Mouse (Mus musculus) cerebellum, adult 18-20 months (tissue): Measurements from ENCODE around the gene Kndc1.
A peak's percentile ranks its signal among the peaks of the same experiment; 100 is the strongest.

Experiments used
- DNase-seq, 2 experiments: peaks; one replicate each; pipeline ENCODE4 v3.0.0; 2021

Kndc1 gene

DNA sequence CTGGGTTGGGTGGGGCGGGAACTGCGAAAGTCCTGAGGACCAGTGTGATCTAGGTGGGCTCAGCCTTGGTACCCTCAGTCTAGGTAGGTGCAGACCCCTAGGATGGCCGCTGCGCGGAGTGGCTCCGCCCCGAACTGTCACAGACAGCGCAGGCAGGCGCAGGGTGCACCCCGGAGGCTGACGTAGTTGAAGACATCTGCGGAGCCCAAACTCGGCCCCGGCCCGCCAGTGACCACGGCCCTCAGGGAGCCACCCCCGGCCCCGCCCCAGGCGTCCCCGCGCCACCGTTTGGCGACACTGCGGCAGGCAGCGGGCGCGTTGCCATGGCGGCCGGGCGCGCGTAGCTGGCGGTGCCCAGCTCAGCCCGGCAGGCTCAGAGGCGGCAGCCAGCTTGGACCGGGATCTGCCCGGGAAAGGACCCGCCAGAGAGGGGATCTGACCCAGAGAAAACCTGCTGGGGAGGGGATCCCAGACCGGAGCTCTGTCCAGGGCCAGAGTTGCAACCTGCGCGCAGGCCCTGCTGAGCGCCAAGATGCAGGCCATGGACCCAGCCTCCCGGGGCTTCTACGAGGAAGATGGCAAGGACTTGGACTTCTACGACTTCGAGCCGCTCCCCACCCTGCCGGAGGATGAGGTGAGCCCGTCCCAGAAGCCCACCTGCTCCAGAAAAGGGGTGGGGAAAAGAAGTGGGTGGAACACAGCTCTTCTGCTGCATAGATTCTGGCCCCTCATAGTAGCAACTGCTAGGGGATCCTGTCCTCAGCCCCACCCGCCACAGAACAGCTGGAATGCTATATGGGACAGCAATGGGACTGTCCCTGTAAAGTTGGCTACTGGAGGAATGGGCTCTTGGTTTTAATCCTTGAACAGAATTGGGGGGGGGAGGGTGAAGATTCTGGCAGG is at the start of gene Kndc1:
TSS of gene Kndc1 (plus strand) at position 42 of the 903 bp plus-strand sequence.
- DNase-seq, result peak; percentile 81 to 92

- no peak for DNase-seq
These were observed 49.4 kb upstream of the Kndc1 start for GRCm38 (mm10) chr7:139845101-139845500.

DNA sequence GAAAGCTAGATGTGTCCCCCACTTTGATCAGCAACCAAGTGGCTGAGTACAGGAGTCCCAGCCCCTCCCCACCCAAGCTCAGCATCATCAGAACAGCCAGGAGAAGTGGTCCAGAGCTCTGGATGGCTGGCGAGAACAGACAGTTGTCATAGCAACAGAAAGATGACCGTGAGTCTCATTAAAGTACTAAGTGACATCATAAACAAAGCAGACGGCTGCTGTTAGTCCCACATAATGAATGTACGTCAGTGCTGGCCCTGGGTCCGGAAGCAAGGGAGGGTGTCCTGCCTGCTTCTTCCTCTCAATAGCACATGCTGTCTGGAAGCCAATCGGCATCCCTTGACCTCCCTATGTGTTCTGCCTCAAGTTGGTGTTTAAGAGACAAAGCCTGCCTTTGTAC is 44.3 kb upstream of the Kndc1 start:
- no peak for DNase-seq

DNA sequence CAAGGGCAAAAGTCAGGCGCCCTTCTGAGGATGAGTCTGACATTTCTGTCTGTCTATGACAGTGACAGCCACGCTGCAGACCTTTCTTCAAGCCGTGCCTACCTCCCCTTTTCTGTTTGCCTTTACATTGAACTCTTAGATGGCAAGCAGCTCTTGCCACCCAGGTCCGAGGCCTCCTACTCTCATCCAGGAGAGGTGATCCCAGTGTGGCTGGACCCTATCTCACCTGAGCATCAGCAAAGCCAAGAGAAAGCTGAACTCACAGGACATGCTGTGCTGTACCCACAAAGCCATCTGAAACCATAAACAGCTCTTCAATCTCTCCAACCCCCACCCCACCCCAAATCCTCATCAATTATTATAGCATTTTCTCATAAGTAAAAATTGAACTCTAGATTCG is 43.8 kb upstream of the Kndc1 start:
- no peak for DNase-seq

DNA sequence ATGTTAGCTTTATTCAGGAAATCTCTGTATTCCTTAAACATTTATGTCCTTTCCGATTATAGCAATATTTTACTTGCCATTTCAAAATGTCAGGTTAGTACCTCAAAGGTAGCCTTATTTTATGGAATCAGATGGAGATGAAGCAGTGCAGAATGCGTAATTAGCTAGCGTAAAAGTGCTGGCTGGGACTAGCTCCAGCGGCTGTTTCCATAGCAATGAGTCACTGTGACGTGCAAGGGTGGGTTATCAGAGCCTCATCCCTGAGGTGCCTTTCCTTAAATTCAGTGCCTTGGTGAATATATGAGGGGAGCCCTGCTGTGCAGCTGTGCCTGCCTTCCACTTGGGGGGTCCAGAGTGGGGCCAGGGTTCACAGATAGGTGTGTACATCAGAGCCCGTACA is 43.4 kb upstream of the Kndc1 start:
- DNase-seq, result no peak

- DNase-seq, result no peak
These were observed 39.2 kb upstream of the Kndc1 start for GRCm38 (mm10) chr7:139855261-139855660.

DNA sequence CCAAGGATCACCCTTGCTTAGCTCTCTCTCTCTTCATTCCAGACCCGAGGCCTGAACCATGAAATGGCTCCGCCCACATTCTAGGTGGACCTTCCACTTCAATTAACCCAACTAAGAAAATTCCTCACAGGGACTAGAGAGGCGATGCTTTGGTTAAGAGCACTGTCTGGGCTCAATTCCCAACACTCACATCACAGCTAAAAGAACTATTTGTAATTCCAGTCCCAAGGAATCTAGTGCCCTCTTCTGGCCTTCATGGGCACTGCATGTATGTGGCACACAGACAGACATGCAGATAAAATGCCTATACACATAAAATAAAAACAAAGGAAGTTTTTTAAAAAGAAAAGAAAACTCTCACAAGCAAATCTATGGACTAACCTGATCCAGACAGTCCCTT is 33.1 kb upstream of the Kndc1 start:
- DNase-seq, result peak; percentile 74 to 80

GRCm38 (mm10) chr7:139863076-139863475 is 31.4 kb upstream of the Kndc1 start:
- DNase-seq, result no peak

DNA sequence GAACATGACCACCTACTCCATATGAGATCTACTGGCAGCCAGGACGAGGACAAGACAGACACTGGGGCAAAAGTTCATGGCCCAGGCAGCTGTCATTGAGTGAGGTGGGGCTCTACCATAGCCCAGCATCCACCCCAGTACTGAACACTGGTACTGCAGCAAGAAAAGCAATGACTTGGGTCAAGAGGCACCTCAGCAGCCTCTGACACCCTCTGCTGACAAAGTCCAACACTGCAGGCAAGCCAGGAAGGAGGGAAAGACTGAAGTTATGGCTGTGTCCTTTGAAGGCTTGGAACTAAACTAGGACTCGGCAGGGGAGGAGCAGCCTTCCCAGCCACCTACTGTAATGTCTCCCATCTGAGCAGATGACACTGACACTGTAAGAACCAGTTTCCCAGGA is 30.2 kb upstream of the Kndc1 start:
- peak in 1 of 2 experiments; percentile 22 for DNase-seq

- no peak for DNase-seq
These were observed 29.6 kb upstream of the Kndc1 start for GRCm38 (mm10) chr7:139864871-139865270.

GRCm38 (mm10) chr7:139871014-139871413 is 23.5 kb upstream of the Kndc1 start:
- DNase-seq, result no peak

- peak; percentile 68 to 69 for DNase-seq
These were observed 17.2 kb upstream of the Kndc1 start for GRCm38 (mm10) chr7:139877167-139877792.

DNA sequence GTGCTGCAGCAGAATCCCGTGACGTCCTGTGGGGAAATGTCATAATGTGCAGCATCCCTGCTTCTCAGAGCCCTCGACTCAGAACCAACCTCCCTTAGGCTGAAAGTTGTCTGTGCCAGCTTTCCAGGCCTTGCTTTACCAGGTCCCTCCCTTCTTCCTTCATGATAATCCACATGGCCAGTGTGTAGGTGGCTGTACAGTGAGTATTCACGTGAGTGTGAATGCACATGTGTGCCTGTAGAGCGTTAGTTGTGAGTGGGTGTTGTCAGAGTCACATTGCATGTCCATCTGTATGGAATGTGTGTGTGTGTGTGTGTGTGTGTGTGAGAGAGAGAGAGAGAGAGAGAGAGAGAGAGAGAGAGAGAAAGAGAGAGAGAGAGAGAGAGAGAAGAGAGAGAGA is 16.4 kb upstream of the Kndc1 start:
- no peak for DNase-seq

DNA sequence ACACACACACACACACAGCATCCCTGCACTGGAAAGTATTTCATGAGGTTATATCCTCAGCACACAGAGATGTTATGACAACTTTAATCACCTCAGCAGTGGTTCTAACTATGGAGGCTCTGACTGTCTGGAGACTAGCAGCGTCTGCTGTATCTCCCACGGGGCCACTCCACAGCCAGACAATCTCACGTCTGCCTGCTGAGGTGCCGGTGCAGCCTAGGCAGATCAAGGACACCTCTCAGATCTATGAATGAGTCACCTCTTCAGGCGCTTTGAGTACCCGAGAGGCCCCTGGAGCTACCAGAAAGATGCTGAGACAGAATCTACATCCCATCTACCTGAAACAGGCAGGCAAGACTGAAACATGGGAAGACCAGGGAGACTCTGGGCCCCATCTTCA is 15.9 kb upstream of the Kndc1 start:
- no peak for DNase-seq

DNA sequence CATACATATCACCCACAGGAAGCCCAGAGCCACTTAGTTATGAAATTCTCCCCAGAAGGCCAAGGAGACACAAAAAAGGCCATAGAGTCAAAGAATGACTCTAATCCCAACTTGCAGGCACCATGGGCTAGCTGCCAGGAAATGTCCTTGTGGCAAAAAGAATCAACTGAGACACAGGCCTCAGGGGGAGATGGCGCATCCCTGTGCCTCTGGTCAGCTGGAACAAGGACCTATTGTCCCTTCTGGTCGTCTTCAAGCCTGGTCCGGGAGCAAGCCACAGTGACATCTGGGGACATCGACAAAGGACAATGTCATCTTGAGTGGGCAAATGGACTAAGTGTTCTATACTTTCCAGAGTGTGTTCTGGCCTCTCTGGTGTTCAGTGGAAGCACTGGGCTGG is 11.0 kb upstream of the Kndc1 start:
- no peak for DNase-seq

DNA sequence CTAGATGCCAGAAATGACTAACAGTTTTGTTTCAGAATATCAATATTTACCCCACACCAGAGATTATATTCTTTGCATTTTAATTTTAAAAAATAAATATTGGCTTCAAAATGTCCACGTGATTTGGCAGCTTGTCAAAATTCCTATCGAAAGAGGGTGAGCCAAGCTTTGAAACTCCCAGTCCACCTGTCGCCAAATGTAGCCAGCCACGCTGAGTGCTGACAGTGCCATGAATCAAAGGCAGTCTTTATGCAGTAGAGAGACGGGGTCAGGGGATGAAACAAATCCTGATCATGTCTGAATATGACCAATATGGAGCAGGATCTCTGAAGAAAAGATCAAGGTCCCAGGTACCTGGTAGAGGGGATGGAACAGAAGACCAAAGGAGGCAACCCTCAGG is 2.7 kb upstream of the Kndc1 start:
- no peak for DNase-seq

GRCm38 (mm10) chr7:139896271-139896670 is 1.8 kb downstream of the Kndc1 start:
- peak in 1 of 2 experiments; percentile 42 for DNase-seq

DNA sequence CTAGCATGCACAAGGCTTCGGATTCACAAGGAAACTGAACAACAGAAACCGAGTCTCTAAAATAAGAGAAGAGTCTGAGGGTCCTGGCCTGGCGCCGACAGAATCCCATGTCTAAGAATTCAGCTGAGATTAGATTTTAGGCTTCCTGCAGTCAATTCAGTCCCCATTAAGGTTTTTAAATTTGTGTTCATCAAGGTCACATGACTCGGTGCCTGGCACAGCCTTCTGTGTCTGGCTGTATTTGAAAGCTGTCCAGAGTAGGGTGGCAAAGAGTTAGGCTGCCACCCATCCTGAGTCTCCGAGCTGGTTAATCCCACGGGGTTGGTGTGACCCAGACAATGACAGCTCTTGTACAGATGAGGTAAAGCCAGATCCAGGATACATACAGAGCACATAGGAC is 2.3 kb downstream of the Kndc1 start:
- peak; percentile 56 to 58 for DNase-seq

DNA sequence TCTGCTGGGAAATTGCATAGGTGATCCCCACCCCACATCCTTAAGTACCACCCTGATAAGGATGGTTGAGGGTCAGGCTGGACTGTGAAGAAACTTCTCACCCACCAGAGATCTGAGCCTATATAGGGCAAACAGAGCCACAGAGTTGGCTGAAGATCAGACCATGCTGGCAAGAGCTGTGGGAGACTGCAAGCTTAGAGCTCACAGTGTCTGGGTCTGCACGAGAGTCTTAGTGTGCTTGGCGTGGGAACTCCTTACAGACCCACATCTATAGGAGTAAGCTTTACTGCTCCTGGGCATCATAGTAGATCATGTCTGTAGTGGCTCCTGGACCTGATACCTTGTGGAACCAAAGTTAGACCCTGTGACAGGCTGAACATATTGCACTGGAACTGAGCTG is 4.1 kb downstream of the Kndc1 start:
- peak in 1 of 2 experiments; percentile 57 for DNase-seq

DNA sequence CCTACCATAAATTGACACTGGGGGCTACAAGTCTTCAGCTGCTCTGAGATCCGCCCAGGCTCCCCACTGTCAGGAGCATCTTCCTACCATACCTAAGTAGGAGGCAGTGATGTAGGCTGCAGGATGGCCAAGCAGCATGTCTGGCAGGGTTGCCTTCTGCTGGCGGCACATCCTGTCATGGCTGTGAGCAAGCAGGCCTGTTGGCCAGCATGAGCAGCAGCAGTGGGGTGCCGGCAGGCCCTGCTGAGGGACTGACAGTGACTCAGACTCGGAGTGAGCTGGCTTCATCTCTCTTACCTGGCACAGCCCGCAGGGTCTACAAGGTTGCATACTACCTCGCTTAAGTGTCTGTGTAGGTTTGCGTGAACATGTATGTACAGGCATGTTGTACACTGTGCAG is 5.0 kb downstream of the Kndc1 start:
- DNase-seq, result peak; percentile 87 to 92

- peak in 1 of 2 experiments; percentile 49 for DNase-seq
These were observed 6.0 kb downstream of the Kndc1 start for GRCm38 (mm10) chr7:139900456-139900855.

DNA sequence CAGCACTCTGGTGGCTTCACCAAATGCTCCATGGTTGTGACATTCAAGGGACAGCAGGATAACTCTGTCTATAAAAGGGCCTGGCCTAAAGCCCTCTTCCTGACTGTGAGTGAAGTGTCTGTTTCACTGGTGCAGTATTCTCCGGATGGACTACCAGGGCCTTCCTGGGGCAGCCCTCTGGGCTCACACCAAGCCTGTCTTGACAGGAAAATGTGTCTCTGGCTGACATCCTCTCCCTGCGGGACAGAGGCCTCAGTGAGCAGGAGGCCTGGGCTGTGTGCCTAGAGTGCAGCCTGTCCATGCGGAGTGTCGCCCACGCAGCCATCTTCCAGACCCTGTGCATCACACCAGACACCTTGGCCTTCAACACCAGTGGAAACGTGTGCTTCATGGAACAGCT is 6.4 kb downstream of the Kndc1 start:
- peak; percentile 90 to 92 for DNase-seq

DNA sequence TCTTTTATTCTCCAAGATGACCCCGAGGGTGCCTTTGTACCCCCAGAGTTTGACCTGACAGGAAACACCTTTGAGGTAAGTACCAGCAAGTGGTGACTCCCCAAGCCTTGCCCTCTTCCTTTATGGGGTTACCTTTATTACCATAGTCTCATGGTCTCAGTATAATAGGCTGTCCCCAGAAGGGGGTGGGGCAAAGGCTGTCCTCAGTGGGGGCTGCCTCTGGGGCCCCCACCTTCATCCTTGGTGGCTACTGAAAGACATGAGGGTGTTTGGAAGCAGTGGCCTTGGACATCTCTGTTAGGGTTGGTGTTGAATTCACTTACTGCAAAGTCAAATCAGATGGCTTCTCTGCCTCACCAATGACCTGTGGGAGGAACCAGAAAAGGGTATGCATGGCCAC is 7.5 kb downstream of the Kndc1 start:
- no peak for DNase-seq

GRCm38 (mm10) chr7:139905261-139905660 is 10.8 kb downstream of the Kndc1 start:
- DNase-seq, result no peak
